Mouse (Mus musculus): Measurements from ENCODE around the gene Clcn7.

GRCm38 (mm10) chr17:25169706-25170105, 36.5 kb downstream of the Clcn7 start:
- TF ChIP-seq POLR2A (IDR thresholded peaks at IDR 0.05; ENCODE audit: insufficient read depth, low read depth, low read length) (no peak), CTCF (IDR thresholded peaks at IDR 0.05) (no peak)
